Mouse (Mus musculus): ENCODE results near the gene Srd5a2. TPM values are rescaled to one million over a fixed set of nuclear protein-coding genes. Genes with fewer than 3 reads are reported as not detected.

The Srd5a2 gene
- polyA plus RNA-seq, 1 experiment = 2.8 TPM

- TF ChIP-seq POLR2A (IDR thresholded peaks at IDR 0.05; ENCODE audit: low read depth, low read length) (no peak), CTCF (conservative IDR thresholded peaks at IDR 0.05; ENCODE audit: insufficient read depth, insufficient read length, low read depth, low read length) (no peak)
- Histone ChIP-seq H3K27me3 (replicated peaks; ENCODE audit: control insufficient read depth, insufficient read depth, low read length) (no peaks in the 10 kb centered on the region), H3K27ac (ENCODE audit: insufficient read depth, low read depth, low read length) (no peak overlapping the region), H3K4me1 (ENCODE audit: control insufficient read depth, insufficient read depth, low read length) (peaks cover 10% of the 10 kb centered on the region; the same call in 1 of the 2 replicates), H3K4me3 (ENCODE audit: insufficient read depth, low read depth, low read length) (no peak overlapping the region), H3K36me3 (ENCODE audit: control insufficient read depth, insufficient read depth, low read length) (no peaks in the 10 kb centered on the region)
- DNase-seq = no peak
- 94% methylated on average over 1 of the region's 1 CpGs for WGBS
Measured at GRCm38 (mm10) chr17:73982871-73983270, 64.8 kb downstream of the Srd5a2 start.

GRCm38 (mm10) chr17:73976066-73976465 is 71.7 kb downstream of the Srd5a2 start:
- Histone ChIP-seq H3K27me3 (replicated peaks; ENCODE audit: control insufficient read depth, insufficient read depth, low read length) (no peaks in the 10 kb centered on the region), H3K4me3 (ENCODE audit: insufficient read depth, low read depth, low read length) (no peak overlapping the region), H3K27ac (ENCODE audit: insufficient read depth, low read depth, low read length) (no peak overlapping the region), H3K4me1 (ENCODE audit: control insufficient read depth, insufficient read depth, low read length) (no peaks in the 10 kb centered on the region), H3K36me3 (ENCODE audit: control insufficient read depth, insufficient read depth, low read length) (no peaks in the 10 kb centered on the region)
- DNase-seq = no peak
- no peak for TF ChIP-seq CTCF (conservative IDR thresholded peaks at IDR 0.05; ENCODE audit: insufficient read depth, insufficient read length, low read depth, low read length)
- TF ChIP-seq POLR2A (IDR thresholded peaks at IDR 0.05; ENCODE audit: low read depth, low read length) = no peak

GRCm38 (mm10) chr17:73972648-73973047 is 75.1 kb downstream of the Srd5a2 start:
- Histone ChIP-seq H3K4me3 (ENCODE audit: insufficient read depth, low read depth, low read length) (no peak overlapping the region), H3K27me3 (replicated peaks; ENCODE audit: control insufficient read depth, insufficient read depth, low read length) (no peaks in the 10 kb centered on the region), H3K4me1 (ENCODE audit: control insufficient read depth, insufficient read depth, low read length) (no peaks in the 10 kb centered on the region), H3K36me3 (ENCODE audit: control insufficient read depth, insufficient read depth, low read length) (no peaks in the 10 kb centered on the region), H3K27ac (ENCODE audit: insufficient read depth, low read depth, low read length) (no peak overlapping the region)
- TF ChIP-seq CTCF (conservative IDR thresholded peaks at IDR 0.05; ENCODE audit: insufficient read depth, insufficient read length, low read depth, low read length) (no peak), POLR2A (IDR thresholded peaks at IDR 0.05; ENCODE audit: low read depth, low read length) (no peak)
- 92% methylated on average over 11 of the region's 11 CpGs for WGBS
- DNase-seq = no peak

- 75% methylated on average over 4 of the region's 4 CpGs for WGBS
- no peak overlapping the region for H3K27ac ChIP-seq (ENCODE audit: insufficient read depth, low read depth, low read length)
Measured at GRCm38 (mm10) chr17:73971291-73971690, 76.4 kb downstream of the Srd5a2 start.

GRCm38 (mm10) chr17:73970361-73971027 is 77.2 kb downstream of the Srd5a2 start:
- WGBS = 43% methylated on average over 3 of the region's 3 CpGs
- DNase-seq = peak; percentile 90

More at GRCm38 (mm10) chr17:73971291-73971690, 76.4 kb downstream of the Srd5a2 start:
- DNase-seq = no peak
- H3K36me3 ChIP-seq (ENCODE audit: control insufficient read depth, insufficient read depth, low read length) = no peaks in the 10 kb centered on the region
- no peaks in the 10 kb centered on the region for H3K27me3 ChIP-seq (replicated peaks; ENCODE audit: control insufficient read depth, insufficient read depth, low read length)
- H3K4me1 ChIP-seq (ENCODE audit: control insufficient read depth, insufficient read depth, low read length) = no peaks in the 10 kb centered on the region
- TF ChIP-seq POLR2A (IDR thresholded peaks at IDR 0.05; ENCODE audit: low read depth, low read length) = no peak
- TF ChIP-seq CTCF (conservative IDR thresholded peaks at IDR 0.05; ENCODE audit: insufficient read depth, insufficient read length, low read depth, low read length) = no peak
- no peak overlapping the region for H3K4me3 ChIP-seq (ENCODE audit: insufficient read depth, low read depth, low read length)

More at GRCm38 (mm10) chr17:73970361-73971027, 77.2 kb downstream of the Srd5a2 start:
- Histone ChIP-seq H3K27ac (ENCODE audit: insufficient read depth, low read depth, low read length) (peak overlapping the region; percentile 41), H3K27me3 (replicated peaks; ENCODE audit: control insufficient read depth, insufficient read depth, low read length) (no peaks in the 10 kb centered on the region), H3K4me1 (ENCODE audit: control insufficient read depth, insufficient read depth, low read length) (no peaks in the 10 kb centered on the region), H3K4me3 (ENCODE audit: insufficient read depth, low read depth, low read length) (no peak overlapping the region), H3K36me3 (ENCODE audit: control insufficient read depth, insufficient read depth, low read length) (no peaks in the 10 kb centered on the region)
- no peak for TF ChIP-seq POLR2A (IDR thresholded peaks at IDR 0.05; ENCODE audit: low read depth, low read length)
- TF ChIP-seq CTCF (conservative IDR thresholded peaks at IDR 0.05; ENCODE audit: insufficient read depth, insufficient read length, low read depth, low read length) = 0 out of 2 replicates have a peak, but pooled peaks have one; percentile 19

Other genes with a start within 250 kb of the Srd5a2 start
- 39.0 and 42.9 TPM in 2 replicates for gene Ehd3, start 243.8 kb downstream of the Srd5a2 start, polyA plus RNA-seq (2012; rRNA removed)
- gene Xdh, start 97.7 kb downstream of the Srd5a2 start, polyA plus RNA-seq (2012; rRNA removed) = 19.2 and 23.4 TPM in 2 replicates
- gene Memo1, start 247.6 kb upstream of the Srd5a2 start, polyA plus RNA-seq (2012; rRNA removed) = 38.7 and 43.1 TPM in 2 replicates

All from kidney, adult 2 months (tissue).